Mouse (Mus musculus) gastrocnemius, adult 2 months (tissue): ENCODE results near the gene Lgsn. TPM values are rescaled to one million over a fixed set of nuclear protein-coding genes. Genes with fewer than 3 reads are reported as not detected.
A peak's percentile ranks its signal among the peaks of the same experiment; 100 is the strongest.

ENCODE experiments used
- DNase-seq: peaks from one replicate; pipeline ENCODE4 v3.0.0; 2022
- H3K27ac ChIP-seq: fragments of 200-600 bp; 2 replicates; pipeline ENCODE4 v1.8.1; 2022; ENCODE audit warnings: mild to moderate bottlenecking
- H3K4me3 ChIP-seq: fragments of 200-600 bp; 2 replicates; pipeline ENCODE4 v1.8.1; 2022; ENCODE audit warnings: mild to moderate bottlenecking, moderate library complexity
- CTCF ChIP-seq: fragments of 200-600 bp; IDR thresholded peaks from 2 replicates; pipeline ENCODE4 v1.8.1; 2022; ENCODE audit warnings: antibody characterized with exemption, mild to moderate bottlenecking, moderate library complexity
- intact Hi-C: fragments of 180-260 bp; cut with DNase I; formaldehyde crosslinking; loops from one replicate; pipeline ENCODE4 v1.15.1; 2025
- total RNA-seq, 2 experiments: library from RNA; stranded (reverse); gene quantifications; 2 replicates each; pipeline ENCODE4 v1.2.3; 2021

The Lgsn gene
- total RNA-seq, 2 experiments from 2014 or later = not detected

DNA sequence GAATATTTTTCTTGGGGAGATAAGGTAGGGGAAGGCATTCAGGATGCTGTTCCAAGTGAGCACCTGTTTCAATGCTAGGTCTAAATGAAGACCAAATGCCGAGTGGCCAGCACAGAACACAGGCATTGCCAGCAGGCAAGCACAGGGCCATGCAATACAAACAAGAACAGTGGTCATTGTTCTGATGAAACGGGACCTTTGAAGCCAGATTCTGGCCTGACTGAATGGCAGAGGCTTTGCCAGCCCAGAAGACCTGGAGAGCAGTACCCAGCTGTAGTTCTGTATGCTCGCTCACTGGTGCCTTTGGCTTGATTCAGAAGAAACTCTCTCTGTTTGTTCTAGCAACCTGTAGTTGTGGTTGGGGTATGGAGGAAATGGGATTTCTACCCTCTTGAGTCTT is 800 bp upstream of the Lgsn start:
- no peak for TF ChIP-seq CTCF
- DNase-seq = no peak
- Histone ChIP-seq H3K4me3 (no peak overlapping the region), H3K27ac (no peak overlapping the region)
- intact Hi-C loops = no loop called here

DNA sequence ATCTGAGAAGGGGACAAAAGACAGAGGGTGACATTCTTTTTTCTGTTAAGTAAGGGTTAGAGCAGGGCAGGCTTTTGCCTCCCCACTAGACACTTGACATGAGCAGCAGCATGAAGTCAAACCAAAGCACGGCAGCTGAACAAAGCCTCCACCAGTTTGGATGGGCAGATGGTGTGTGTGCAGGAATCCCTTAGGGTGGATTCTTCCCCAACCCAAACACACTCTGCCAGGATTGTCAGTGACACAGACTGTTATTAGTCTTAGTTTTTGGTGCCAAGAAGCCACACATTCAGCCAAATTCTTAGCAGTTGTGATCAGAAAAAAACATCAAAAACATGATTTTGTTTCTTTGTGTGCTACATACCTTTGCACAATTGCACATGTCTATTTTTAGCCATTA is 2.1 kb downstream of the Lgsn start:
- DNase-seq = no peak
- TF ChIP-seq CTCF = no peak
- Histone ChIP-seq H3K4me3 (no peak overlapping the region), H3K27ac (no peak overlapping the region)
- intact Hi-C loops = no loop called here

DNA sequence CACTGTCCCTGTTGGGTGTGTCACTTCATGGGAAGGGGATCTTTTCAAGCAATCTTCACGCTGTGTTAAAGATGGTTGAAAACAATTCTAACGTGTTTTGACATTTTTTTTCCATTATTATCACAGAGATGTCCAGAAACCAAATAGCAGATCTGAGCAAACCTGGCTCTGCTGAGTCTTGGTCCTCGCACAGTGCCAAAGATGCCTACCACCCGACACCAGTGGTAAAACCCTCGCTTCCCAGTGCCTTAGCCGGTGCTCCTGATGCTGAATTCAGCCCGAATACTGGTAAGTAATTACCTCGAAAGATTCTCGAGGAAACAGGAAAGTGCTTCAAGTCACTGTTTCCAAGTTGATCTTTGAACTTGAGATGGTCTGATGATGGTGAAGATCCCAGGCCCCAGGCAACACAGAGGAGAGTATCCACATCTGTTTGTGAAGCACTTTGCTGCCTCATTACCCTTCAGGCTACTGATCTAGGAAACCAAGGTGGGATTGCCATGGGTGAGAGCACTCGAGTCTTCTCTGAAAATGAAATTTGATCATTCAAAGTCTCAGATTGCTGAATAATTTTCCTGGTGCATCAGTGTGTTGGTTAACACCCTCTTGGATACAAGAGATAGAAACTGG is 14.2 kb downstream of the Lgsn start:
- Histone ChIP-seq H3K4me3 (no peak overlapping the region), H3K27ac (no peak overlapping the region)
- DNase-seq = no peak
- intact Hi-C loops = no loop called here
- TF ChIP-seq CTCF = no peak

GRCm38 (mm10) chr1:31195633-31196032 is 19.4 kb downstream of the Lgsn start:
- no peak overlapping the region for H3K4me3 ChIP-seq
- DNase-seq = no peak
- no peak overlapping the region for H3K27ac ChIP-seq
- intact Hi-C loops = no loop called here
- no peak for TF ChIP-seq CTCF

GRCm38 (mm10) chr1:31196959-31197358 is 20.8 kb downstream of the Lgsn start:
- TF ChIP-seq CTCF = no peak
- no peak for DNase-seq
- intact Hi-C loops = no loop called here
- Histone ChIP-seq H3K4me3 (no peak overlapping the region), H3K27ac (no peak overlapping the region)

DNA sequence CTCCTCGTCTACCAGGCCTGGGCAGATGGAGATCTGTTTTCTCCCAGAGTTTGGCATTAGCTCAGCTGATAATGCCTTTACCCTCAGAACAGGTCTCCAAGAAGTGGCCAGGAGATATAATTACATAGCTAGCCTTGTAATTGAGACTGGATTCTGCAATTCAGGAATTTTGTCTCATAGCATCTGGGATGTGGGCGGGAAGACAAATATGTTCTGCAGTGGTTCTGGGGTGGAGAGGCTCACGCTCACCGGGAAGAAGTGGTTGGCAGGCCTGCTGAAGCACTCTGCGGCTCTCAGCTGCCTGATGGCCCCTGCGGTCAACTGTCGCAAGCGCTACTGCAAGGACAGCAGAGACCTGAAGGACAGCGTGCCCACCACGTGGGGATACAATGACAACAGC is 27.6 kb downstream of the Lgsn start:
- TF ChIP-seq CTCF = no peak
- Histone ChIP-seq H3K27ac (no peak overlapping the region), H3K4me3 (no peak overlapping the region)
- intact Hi-C loops = no loop called here
- no peak for DNase-seq

GRCm38 (mm10) chr1:31205346-31205745 is 29.1 kb downstream of the Lgsn start:
- no peak overlapping the region for H3K4me3 ChIP-seq
- DNase-seq = no peak
- no peak overlapping the region for H3K27ac ChIP-seq
- no peak for TF ChIP-seq CTCF
- intact Hi-C loops = no loop called here

GRCm38 (mm10) chr1:31205770-31206169 is 29.6 kb downstream of the Lgsn start:
- TF ChIP-seq CTCF = no peak
- intact Hi-C loops = no loop called here
- DNase-seq = no peak
- no peak overlapping the region for H3K27ac ChIP-seq
- no peak overlapping the region for H3K4me3 ChIP-seq

- peak; percentile 73 for TF ChIP-seq CTCF
- DNase-seq = peak; percentile 18
- Histone ChIP-seq H3K27ac (no peak overlapping the region), H3K4me3 (no peak overlapping the region)
- intact Hi-C loops = no loop called here
Observed at GRCm38 (mm10) chr1:31210144-31210543, 33.9 kb downstream of the Lgsn start.

DNA sequence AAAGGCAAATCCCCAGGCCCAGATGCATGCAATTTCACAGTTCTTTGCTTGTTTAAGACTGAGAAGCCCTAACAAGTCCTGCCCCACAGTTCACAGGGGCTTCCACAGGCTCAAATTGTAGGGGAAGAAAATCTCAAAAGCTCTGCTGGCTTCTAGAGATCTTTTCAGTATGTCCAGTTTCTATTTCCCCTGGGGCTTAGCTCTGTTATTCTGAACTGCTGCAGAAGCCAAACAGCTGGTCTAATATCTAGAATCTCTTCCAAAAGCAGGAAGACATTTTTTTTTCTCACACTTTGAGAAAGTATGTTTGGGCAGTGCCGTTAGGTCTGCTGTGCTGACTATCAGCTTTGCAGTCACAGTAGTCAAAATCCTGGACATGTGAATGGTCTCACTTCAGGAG is 38.6 kb downstream of the Lgsn start:
- intact Hi-C loops = no loop called here
- no peak for TF ChIP-seq CTCF

GRCm38 (mm10) chr1:31220599-31221250 is 44.5 kb downstream of the Lgsn start:
- intact Hi-C loops = no loop called here
- no peak overlapping the region for H3K4me3 ChIP-seq
- H3K27ac ChIP-seq = no peak overlapping the region
- no peak for DNase-seq
- no peak for TF ChIP-seq CTCF

More for the DNA sequence above, 38.6 kb downstream of the Lgsn start:
- DNase-seq = no peak
- H3K4me3 ChIP-seq = no peak overlapping the region
- H3K27ac ChIP-seq = no peak overlapping the region

DNA sequence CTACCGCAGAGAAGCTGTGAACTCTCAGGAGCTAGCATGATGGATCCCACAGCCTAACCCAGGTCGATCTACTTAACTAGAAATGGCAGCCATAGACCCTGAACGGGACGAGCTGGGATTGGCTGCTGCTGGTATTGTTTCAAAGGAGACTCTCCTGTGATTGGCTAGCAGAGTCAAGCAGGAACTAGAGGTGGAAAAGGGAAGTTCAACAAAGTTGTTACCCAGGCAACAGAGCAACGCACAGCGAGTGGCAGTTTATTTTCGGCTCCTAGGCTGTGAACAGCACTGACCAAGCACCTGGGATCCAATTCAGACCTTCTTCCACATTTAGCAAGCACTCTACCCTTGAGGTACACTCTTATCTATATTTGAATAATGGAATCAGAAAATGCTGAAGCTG is 46.4 kb downstream of the Lgsn start, which contains the start of the genes 4931428L18Rik and Pih1d3:
Gene 4931428L18Rik (minus strand): TSS at position 121 of the 400 bp plus-strand sequence.
Gene Pih1d3 (plus strand): TSS at position 275 of the 400 bp plus-strand sequence.
- Histone ChIP-seq H3K4me3 (no peak within 1 kb of the TSS), H3K27ac (no peak within 1 kb of the TSS)
- intact Hi-C loops = no loop called here
- DNase-seq = no peak
- TF ChIP-seq CTCF = no peak

DNA sequence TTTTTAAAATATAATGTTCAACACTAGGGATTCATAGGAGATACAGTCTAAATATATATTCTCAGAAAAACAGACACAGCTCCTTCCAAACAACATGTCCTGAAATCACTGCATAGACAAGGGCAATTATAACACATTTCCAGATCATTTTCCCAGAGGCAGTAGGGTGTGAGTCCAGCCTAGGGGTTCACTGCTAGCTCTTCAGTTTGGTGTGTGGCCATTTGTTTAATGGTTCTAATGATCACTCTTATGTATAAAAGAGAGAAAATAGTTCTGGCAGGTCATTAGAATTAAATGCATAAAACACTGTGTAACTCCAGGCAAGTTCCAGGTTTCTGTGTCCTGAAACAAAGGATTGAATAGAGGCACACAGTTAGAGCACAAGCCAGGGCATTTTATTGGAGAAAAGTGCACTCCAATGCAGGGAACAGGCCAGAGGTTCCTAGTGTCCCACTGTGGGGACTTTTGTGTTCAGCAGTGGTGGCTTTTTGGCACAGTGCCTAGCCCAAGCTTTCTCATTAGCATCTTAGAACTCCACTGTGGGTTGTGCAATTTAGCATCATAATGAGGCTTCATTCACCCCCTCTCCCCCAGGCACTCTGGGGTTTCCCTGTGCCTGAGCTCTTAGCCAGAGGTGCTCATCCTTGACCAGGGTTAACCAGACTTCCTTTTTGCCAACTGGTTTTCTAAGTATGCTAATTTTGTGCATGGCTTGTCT is 57.3 kb downstream of the Lgsn start:
- TF ChIP-seq CTCF = no peak
- no peak overlapping the region for H3K4me3 ChIP-seq
- DNase-seq = no peak
- intact Hi-C loops = no loop called here
- no peak overlapping the region for H3K27ac ChIP-seq

Other genes with a start within 250 kb of the Lgsn start
- gene AC153137.1, start 198.4 kb upstream of the Lgsn start, total RNA-seq = not detected
- gene 4931428L18Rik, start 46.3 kb downstream of the Lgsn start, total RNA-seq = not detected
- not detected for gene Pih1d3, start 46.4 kb downstream of the Lgsn start, total RNA-seq